Mouse (Mus musculus): ENCODE measurements at regions not wholly inside any gene's neighbourhood (a gene's known extent, or its start where the extent isn't known, plus 50 kb on each side); places are given as distances from the start of the nearest gene placed in this dataset.

DNA sequence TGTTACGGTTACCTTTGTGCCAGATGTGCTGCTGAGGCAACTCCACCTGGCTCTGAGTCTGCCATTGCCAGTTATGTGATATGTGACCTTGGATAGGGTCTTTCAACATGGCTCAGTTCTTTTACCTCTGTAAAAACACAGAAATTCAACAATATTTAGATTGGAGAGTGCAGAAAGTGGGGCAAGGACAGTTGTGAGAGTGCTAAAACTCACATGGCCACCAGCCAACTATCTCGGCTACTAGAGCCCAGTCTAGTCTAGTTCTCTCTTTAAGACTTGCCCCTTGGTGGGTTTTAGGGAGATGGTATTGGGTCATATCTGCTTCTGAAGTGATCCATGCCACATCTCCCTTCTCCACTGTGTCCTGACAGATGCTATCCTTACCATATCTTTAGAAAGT is 233.0 kb downstream of the Phf14 start:
- no peak for DNase-seq

DNA sequence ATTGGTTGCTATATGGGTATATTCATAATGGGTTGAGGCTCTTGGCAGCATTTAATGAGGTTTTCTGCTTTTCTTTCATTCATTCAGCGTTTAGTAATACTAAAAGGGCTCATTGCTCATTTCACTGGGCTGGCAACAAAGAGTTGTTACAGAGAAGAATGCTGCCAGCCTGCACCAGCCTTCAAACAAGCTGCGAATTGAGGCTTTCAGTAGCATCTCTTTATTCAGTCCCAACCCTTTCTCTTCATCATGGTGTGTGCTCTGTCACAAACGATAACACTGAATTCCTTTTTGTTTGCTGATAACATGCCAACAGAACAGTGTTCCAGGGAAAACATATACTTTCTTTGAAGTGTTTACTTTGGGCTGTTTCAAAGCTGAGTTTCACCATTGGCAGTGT is 237.6 kb downstream of the Phf14 start:
- no peak for DNase-seq

DNA sequence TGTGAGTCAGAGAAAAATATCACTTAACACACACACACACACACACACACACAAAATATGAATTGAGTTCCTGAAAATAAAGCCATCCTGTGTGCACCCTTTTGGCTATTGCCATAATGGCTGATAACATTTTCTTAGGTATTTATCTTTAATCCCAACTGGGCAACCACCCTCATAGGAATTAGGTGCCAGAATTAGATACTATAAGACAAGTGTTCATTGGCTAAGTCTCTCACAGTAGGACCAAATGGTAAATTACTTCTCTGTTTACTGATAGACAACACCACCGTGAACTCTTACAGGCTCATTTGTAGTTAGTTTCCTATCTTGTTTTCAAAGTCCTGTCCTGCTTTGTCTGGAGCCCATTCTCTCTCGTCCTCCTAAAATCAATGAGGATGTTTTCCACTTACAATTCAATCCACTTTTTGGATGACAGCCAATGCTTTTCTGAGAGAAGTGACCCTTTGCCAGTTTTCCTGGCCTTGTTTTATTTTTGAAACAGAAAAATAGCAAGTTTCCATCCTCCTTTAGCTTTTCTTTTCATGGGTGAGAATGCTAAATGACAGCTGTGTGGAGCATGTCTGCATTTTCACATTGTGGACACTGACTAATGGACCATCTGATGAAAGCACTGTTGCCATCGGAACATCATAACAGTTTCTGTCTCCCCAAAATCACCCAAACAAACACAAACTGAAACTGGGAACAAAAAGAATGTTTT is 243.2 kb downstream of the Phf14 start:
- DNase-seq, result no peak

DNA sequence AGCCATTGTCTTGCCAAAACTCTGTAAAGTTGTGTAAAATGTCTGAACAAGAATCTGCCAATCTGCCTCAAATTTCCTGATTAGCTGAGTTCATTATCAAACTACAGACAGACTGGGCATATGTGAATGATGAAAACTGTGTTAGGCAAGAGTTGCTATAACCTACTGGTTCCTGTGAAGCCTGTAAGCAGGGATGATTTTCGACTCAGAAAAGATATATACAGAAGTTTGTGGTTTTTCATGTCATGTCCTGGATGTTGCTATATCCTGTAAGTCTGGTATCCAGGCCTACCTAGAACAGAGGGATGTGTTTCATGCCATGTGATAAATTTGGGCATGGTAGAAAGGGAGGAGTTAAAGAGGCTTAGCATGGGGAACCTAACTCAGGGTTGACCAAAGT is 256.4 kb downstream of the Phf14 start:
- no peak for DNase-seq

DNA sequence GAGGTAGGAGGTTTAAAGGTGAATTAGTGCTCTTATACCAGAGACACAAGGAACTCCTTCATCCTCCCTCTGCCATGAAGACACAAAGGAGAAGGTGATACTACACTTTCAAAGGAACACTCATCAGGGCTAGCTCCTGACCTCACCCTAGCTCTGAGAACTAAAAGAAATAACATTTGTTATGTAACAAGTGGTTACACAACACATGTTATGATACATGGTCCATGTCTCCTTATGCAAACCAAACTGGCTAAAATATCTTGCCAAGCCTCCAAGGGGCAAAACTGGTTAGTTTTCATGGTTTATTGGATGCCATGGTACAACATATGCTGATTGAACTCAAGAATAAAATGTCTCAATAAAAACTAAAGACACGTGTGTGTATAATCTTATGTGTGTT is 260.9 kb downstream of the Phf14 start:
- DNase-seq, result no peak

DNA sequence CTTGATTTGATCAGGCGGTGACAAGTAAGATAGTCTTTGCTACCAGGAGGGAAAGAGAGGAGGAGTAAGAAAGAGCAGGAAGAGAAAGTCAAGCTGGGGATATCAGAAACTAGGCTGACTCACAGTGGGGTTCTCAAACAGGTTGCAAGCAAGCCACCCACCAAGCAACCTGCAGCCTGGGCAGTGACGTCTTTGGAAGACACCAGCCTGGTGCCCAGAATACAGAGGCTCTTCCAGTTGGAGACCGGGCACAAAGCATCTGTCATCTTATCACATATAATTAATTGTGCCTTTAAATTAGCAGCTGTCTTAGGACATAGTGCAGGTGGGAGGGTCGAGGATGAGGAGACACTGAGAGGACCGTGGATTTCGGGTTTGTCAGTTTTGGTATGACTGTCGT is 261.8 kb downstream of the Phf14 start:
- no peak for DNase-seq

DNA sequence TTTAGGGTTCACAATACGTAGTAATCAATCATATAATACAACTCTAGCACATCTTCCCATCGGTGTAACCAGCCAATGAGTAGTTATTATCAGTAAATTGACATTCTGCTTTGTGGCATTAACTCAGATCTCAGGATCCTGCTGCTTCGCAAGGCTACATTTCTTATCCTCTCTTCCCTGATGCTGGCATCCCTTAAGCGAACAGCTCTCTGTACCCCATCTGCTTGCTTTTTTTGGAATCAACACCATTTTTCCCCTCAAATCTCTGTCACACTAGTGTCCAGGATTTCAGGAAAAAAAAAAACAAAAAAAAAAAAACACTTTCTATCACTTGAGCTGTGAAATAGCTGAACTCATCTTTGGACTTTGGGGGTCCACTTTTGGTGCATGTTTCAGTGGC is 263.1 kb downstream of the Phf14 start:
- no peak for DNase-seq

DNA sequence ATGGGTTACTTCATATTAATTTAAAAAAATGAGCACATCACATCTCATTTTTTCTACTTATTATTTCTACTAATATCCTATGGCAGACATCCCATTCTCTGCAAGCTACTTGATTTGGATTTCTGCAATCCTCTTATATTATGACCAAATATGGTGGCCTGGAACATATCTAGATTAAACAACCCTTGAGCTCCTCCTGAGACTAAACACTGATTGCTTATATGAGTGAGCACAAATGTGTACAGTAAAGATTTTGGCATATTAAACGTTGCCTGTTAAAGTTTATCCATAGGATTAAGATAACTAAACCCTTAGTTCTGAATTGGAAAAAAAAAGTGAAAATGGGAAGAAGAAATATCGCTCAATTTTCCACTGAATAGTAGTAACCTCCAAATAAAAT is 263.6 kb downstream of the Phf14 start:
- DNase-seq, result no peak

DNA sequence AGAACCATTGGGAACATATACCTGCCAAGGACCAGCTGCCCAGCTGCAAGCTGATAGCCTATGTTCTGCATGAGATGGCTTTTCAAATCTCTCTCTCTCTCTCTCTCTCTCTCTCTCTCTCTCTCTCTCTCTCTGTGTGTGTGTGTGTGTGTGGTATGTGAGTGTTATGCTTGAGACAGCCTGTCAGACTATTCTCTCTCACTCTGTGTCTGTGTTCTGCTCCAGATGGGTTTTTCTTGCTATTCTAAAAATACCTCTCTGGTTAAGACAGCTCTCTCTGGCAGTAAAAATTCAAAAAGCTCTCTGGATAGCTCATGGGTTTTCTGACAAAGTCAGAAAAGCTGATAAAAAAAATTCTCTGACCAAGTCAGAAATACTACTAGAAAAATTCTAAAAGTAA is 270.4 kb downstream of the Phf14 start:
- DNase-seq, result no peak

DNA sequence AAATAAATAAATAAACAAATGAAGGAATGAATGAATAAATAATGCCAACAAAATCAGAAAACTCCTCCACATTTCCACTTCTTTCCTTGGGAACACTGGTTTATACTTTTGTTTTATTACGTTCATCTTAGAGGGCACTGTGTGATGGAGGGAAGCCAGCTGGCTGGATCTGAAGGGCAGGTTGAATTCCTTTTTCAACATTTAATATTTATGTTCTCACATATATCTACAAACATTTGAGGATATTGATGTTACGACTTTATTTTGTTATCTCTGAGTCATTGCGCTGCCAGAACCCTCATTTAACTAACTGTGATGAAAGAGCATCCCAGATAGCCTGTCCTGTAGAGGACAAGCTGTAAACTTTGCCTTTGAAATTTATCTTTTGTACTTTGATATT is 273.3 kb downstream of the Phf14 start:
- DNase-seq, result no peak

DNA sequence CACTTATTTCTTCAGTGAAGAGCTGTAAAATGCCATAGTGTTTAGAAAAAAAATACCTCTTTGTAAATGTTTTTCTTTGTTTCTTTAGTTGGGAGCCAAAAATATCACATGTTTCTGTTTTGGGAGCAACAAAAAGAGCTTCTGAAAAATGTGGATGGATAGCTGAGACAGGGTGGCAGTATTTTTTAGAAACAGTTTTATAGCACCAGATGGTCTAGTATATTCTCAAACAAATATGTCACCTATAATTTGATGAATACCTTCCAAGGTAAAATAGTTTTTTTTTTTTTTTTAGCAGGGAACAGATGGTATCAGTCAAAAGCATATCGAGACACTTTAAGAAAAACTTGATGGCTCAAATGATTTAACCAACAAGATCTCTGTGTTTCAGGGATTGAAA is 302.6 kb downstream of the Phf14 start:
- DNase-seq, result no peak

DNA sequence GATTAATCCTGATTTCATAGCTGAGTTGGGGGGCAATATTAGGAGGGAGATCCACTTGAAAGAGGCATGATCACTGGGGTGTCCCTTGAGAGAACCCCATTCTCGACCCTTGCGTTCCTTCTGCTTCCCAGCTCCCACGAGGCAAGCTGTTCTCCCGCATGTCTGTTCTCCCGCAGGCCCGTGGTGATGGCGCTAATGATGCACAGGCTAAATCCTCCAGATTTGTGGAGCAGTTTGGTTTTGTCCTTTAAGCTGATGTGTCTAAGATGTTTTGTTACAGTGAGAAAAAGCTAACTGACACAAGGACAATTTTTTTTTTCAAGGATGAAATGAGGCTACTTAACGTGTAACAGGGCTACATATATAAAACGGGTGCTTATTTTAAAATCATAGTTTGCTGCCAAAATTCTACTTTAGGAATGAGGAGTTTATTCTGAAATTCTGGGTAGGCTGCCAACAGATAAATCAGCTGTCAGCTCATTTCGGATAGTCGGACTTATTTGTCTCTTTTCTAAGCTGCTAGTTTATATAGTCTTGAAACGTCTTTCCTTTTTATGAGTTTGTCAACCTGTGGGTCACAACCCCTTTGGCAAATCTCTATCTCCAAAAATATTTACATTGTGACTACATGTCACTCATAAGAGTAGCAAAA is 307.0 kb downstream of the Phf14 start:
- no peak for DNase-seq

DNA sequence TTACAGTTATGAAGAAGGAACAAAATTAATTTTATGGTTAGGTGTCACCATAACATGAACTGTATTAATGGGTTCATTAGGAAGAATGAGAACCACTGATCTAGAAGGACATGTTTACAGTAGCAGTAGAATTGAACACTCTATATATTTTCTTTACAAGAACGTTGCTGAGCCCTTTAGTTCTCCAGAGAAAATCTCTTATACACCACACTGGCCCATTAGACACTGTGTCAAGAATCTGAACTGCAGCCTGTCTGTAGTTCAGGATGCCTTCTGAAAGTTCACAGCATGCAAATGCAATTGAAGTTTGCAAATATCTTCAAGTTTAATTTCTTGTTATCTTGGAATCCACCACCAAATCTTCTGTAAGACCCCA is 307.6 kb downstream of the Phf14 start:
- DNase-seq, result no peak

DNA sequence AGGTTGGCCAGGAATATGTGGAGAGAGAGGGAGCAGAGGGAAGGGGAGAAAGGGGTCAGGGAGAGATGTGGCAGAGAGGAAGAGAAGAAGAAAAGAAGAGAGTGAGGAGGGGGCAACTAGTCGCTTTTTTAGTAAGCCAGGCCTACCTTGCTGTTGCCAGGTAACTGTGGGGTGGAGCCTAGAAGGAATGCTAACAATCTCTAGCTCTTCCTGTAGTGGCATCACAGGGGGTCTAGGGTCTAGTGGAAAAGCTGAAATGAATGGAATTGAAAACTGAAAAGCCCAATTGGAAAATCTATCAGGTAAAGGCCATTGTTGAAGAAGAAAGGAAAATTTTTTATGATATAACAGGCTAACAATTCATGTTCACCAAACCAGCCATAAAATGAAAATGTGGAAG is 336.5 kb downstream of the Phf14 start:
- no peak for DNase-seq

DNA sequence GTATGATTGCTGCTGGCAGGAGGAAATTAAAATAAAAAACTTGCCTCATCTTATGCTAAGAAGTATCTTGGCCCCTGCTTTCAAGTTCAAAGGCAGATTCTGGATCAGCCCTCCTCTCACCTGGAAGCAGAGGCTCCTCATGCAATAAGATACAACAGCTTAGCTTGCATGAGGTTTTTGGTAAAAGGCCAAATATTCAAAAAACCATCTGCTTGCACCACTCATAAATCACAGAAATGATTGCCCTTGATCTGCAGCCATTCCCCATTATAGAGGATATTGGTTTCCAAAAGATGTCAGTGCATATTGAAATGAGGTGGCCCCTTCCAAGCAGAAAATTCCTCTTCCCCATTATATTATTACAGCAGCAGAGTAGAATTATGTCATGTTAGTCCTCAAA is 340.4 kb downstream of the Phf14 start:
- no peak for DNase-seq

DNA sequence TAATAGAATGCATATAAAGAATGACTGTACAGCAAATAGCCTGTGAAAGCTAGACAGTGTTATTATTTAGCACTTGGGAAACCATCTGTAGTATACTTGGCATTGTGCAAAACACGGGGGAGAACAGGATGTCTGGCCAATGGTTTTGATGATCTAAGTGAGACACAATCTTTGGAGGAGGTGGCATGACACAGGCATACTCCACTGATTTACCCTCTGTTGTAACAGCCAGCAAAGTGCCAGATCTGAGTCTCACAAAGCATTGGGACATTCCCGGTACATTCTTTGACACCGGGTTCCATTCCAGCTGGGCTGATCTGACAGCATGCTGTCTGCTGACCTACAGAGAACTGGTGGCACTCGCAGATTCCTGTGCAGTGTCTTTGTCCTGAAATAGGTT is 341.0 kb downstream of the Phf14 start:
- peak; percentile 5 to 17 for DNase-seq

DNA sequence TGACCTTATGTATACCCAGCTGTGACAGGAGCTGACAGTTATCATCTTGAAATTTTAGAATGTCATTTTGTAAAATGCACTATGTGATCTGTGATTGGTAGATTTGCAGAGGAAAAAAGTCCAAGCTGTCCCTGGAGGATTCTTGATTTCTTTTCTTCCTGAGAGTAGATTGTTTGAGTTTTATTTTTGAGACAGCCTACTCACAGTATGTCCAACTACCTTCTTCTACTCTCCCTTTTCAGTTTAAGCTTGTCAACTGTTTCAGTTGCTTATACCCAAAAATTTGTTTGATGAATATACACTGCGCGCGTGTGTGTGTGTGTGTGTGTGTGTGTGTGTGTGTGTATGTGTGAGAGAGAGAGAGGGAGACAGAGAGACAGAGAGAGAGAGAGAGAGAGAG is 346.9 kb downstream of the Phf14 start:
- DNase-seq, result no peak

DNA sequence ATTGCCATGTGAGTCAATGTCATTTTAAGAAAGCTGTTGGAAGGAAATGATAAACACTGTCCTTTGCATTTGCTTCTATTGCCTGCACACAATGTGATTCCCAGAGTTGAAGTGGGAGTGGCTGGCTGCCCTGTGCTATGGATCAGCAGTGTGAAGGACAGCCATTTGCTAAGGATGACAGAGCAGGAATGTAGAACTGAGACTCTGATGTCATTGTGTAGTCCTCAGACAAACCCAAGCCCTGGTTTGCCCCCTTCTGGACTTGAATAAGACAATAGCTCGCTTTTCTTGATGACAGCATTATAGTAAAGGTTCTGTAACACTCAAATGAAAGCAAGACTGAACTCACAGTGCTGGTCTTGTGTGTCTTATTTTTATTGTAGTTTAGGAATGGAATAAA is 347.8 kb downstream of the Phf14 start:
- no peak for DNase-seq

DNA sequence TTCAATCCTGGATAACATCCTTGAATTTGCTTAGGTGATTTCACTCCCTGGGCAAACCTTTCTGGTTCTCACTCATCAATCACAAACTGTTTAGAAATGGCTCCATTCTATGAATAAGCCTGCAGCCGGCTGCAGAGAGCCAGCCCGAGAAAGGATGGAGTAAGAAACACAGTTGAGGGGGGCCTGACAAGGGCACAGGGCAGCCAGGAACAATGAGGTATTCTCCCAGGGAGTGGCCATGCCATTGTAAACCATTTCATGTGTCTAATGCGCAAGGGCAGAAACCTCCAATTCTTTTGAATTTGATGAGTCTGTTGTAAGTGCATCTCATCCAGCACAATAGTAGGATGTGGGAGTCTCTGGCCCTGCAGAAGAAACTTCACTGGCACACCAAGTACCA is 350.7 kb downstream of the Phf14 start:
- no peak for DNase-seq

DNA sequence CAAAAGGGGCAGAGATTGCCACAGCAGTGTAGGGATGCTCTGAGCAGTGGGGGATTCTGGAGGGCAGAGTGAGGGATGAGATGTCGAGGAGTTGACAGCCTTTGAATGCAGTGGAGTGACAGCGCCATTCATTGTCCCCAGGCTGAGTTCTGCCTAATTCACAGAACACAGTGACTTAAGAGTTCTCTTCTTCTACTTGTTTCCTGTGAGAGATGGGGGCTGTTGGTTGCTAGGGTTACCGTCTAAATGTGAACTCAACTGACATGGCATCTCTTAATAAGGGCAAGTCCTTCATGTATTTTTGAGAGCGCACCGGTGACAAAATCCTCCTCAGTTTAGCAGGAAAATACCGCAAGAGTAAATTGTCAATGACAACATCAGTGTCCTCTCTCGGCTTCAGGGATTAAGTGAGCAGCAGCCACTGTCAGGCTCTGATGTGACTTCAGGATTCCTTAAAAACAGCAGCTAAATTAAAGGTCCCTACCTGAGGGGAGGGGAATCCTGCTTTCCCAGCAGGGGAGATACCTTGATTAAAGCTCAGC is 351.4 kb downstream of the Phf14 start:
- DNase-seq, result no peak

DNA sequence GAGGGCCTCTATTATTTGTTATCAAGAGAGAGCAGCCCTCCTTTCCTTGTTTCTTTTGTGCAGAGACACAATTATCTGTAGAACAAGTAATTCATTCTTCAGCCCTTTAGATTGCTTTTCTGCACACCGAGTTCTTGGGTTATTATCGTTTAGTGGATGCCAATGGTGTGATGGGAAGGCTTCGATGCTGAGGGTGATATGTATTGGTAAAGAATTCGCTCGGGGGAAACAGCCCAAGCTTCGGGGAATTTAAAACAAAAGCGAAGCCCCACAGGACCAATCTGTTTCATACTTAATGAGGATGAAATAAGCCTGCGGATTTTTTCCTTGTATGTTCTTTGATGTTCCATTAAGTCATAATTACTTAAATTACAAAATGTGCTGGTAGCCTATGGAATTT is 352.0 kb downstream of the Phf14 start:
- DNase-seq, result no peak

DNA sequence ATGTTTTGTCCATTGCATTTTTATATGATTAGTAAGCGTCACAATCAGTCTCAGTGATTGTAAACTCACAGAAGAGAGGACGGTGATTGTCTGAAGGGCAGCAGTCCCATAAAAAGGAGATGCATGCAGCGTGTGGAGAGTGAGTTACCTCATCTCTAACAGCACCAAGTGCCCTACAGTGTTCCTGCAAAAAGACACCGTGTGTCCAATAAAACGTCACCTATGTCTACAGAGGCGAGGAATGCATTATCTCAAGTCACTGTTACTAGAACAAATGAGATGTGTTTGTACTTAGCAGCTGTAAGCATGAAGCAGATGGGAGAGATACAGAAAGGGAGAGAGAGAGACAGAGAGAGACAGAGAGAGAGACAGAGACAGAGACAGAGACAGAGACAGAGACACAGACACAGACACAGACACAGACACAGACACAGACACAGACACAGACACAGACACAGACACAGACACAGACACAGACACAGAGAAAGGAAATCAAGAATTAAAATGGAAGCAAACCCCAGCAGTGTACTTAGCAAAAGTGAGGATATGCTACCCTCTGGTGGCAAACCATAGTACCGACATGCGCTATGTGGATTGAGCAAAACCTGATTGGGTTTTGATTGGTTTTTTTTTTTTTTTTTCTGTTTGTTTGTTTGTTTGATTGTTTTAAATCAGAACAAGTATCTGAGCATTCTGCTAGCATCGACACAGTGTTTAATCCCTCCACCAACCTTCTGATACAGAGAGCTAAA is 352.9 kb downstream of the Phf14 start:
- peak; percentile 9 to 47 for DNase-seq
